Mouse (Mus musculus) heart, embryonic 15.5 days (tissue): ENCODE data around the gene Clk1. TPM values are rescaled to one million over a fixed set of nuclear protein-coding genes. Genes with fewer than 3 reads are reported as not detected.

Experiments
- ATAC-seq: fragments of 200-750 bp; cut with Nextera tagmentation; replicated peaks from 2 replicates; pipeline ENCODE4 v1.8.0; 2017; ENCODE audit warnings: low read depth, moderate TSS enrichment; ENCODE audit not compliant: insufficient number of reproducible peaks, insufficient read depth, low FRiP score
- H3K27ac ChIP-seq: fragments of 300-500 bp; sonication (generic); 2 replicates; pipeline ENCODE4 v1.5.1; 2015; ENCODE audit warnings: mild to moderate bottlenecking, inconsistent platforms
- H3K27me3 ChIP-seq: fragments of 300-500 bp; sonication (generic); 2 replicates; pipeline ENCODE4 v1.6.1; 2015; ENCODE audit warnings: inconsistent platforms
- H3K36me3 ChIP-seq: fragments of 300-500 bp; sonication (generic); 2 replicates; pipeline ENCODE4 v1.6.1; 2015; ENCODE audit warnings: mild to moderate bottlenecking, inconsistent platforms
- H3K4me1 ChIP-seq: fragments of 300-500 bp; sonication (generic); replicated peaks from 2 replicates; pipeline ENCODE4 v1.6.1; 2015; ENCODE audit warnings: inconsistent platforms
- H3K4me2 ChIP-seq: fragments of 300-500 bp; sonication (generic); 2 replicates; pipeline ENCODE4 v1.6.1; 2015; ENCODE audit warnings: inconsistent platforms, mild to moderate bottlenecking, moderate library complexity
- H3K4me3 ChIP-seq: fragments of 300-500 bp; sonication (generic); 2 replicates; pipeline ENCODE4 v1.5.1; 2015; ENCODE audit warnings: mild to moderate bottlenecking, inconsistent platforms
- H3K9ac ChIP-seq: fragments of 300-500 bp; sonication (generic); 2 replicates; pipeline ENCODE4 v1.6.1; 2015; ENCODE audit warnings: mild to moderate bottlenecking, inconsistent platforms
- H3K9me3 ChIP-seq: fragments of 300-500 bp; sonication (generic); replicated peaks from 2 replicates; pipeline ENCODE4 v1.6.1; 2016; ENCODE audit warnings: inconsistent platforms
- WGBS: fragments of 180-500 bp; shearing (Covaris S2); methylation state at CpG from one replicate; pipeline ENCODE4 v1.1.7; 2015; ENCODE audit warnings: mixed read lengths; 5-methylcytosine and 5-hydroxymethylcytosine counted together
- polyA plus RNA-seq: library from polyadenylated mRNA; unstranded; fragments of >200 nt; fragmentation: Nextera tagmentation; extraction: Ambion mirVana; gene quantifications from 2 replicates; pipeline ENCODE4 v1.2.1, GENCODE M21; 2015

Gene Clk1
- polyA plus RNA-seq = 125 and 126 TPM in 2 replicates

DNA sequence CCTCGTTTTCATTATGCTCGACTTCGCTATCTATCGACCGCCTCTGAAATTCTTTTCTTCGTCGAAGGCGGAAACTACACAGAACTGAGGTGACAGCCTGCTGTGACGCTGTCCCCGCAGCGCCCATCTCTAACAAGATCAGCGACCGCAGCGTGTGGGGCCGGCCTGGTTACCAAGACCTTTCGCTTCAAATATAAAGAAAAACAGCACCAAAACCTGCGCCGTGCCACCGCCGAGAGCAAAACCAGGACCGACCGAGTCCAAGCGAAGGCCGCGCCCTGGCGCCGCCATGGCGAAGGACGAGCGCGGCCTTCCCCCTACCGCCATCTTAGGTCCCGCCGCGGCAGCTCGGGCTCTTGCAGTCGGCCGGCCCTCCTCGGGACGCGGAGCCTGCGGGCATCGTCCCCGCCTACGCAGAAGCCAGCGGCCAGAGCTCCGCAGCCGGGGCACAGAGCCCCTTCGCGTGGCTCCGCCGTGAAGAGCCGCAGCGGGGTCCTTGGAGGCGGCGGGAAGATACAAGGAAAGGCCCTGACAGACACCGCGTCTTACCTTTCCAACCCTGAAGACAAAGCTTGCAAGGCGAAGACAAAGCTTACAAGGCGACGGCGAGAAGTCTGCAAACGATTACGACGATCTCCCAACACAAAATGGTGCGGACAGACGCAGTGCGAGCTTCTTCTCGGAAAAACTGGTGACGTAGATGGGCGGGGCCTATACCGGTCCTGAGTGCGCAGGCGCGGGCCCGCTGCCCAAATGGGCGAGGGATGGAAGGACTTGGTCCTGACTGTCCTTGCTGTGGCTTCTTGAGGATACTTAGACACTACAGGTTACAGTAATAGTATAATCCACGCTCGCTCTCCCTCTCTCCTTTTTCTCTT, at the start of gene Clk1:
Gene Clk1 (minus strand): TSS at position 696 of the 878 bp plus-strand sequence.
- Histone ChIP-seq H3K9ac (peak within 1 kb of the TSS; percentile 100), H3K4me1 (peaks cover 22% of the 10 kb centered on the region), H3K4me2 (peak within 1 kb of the TSS; percentile 71), H3K9me3 (no peaks in the 10 kb centered on the region), H3K4me3 (peak within 1 kb of the TSS; percentile 99), H3K27ac (peak within 1 kb of the TSS; percentile 100), H3K36me3 (peaks cover 25% of the 10 kb centered on the region), H3K27me3 (no peaks in the 10 kb centered on the region)
- peak; percentile 92 for ATAC-seq
- under 1% methylated on average over 79 of the region's 79 CpGs for WGBS

DNA sequence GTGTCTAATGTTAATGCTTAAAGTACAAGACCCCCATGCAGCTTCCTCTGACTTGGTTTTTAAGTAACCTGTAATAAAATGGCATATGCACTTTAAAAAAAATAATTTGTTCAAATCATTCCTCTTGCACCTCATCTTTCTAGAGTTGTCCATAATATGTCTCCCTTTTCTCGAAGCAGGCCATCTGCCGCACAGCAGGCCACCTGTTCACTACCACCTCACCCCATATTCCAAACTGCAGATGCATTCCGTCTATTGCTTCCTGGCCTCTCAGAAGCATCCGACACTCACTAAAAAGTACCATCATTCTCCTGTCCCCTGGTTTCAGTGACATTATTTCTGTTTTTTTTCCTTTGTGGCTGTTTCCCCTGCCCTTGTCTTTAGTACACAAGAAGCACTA, 41.7 kb upstream of the Clk1 start:
- H3K36me3 ChIP-seq = peaks cover 69% of the 10 kb centered on the region
- H3K9ac ChIP-seq = no peak overlapping the region
- H3K4me1 ChIP-seq = no peaks in the 10 kb centered on the region
- no peak overlapping the region for H3K4me2 ChIP-seq
- ATAC-seq = no peak
- WGBS = 92% methylated on average over 4 of the region's 4 CpGs
- no peaks in the 10 kb centered on the region for H3K27me3 ChIP-seq
- H3K9me3 ChIP-seq = no peaks in the 10 kb centered on the region
- H3K27ac ChIP-seq = no peak overlapping the region
- H3K4me3 ChIP-seq = no peak overlapping the region

DNA sequence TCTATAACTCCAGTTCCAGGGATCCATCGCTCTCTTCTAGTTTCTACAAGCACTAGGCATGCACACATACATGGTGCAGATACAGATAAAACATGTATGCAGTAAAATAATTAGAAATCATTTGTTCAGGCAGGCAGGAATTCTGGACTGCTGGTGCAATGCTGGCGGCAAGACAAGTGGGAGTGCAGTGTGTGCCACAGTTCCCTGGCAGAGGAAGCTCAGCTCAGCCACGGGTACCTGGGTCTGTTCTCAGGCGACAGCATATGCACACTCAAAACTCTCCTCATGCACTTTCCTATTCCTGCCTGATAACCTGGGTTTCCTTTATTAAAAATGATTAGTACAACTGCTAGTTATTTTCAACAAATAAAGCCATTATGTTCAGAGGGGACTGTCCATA, 41.2 kb upstream of the Clk1 start:
- 87% methylated on average over 4 of the region's 4 CpGs for WGBS
- Histone ChIP-seq H3K27ac (no peak overlapping the region), H3K36me3 (peaks cover 68% of the 10 kb centered on the region), H3K4me3 (no peak overlapping the region), H3K4me1 (no peaks in the 10 kb centered on the region), H3K9ac (no peak overlapping the region), H3K27me3 (no peaks in the 10 kb centered on the region), H3K4me2 (no peak overlapping the region), H3K9me3 (no peaks in the 10 kb centered on the region)
- ATAC-seq = no peak

DNA sequence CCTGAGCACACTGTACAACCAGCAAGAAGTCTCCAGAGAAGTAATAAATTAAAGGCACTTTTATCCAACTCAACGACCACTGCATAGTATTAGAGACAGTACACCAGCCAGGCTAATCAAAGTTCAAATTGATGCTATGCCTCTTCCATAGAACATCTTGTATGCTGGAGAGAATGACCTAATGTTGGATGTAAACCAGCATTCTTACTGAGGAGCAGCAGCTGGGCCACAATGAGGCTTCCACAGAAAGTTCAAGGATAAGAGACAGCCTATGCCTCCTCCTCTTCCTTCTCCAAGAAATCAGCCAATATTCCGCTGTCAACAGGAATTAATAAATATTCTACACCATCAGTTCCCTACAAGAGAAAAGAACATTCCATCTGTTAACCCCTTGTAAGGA, 40.1 kb upstream of the Clk1 start:
- H3K9me3 ChIP-seq = no peaks in the 10 kb centered on the region
- no peak overlapping the region for H3K9ac ChIP-seq
- 81% methylated on average over 2 of the region's 2 CpGs for WGBS
- no peaks in the 10 kb centered on the region for H3K4me1 ChIP-seq
- no peak for ATAC-seq
- H3K36me3 ChIP-seq = peaks cover 61% of the 10 kb centered on the region
- H3K4me3 ChIP-seq = no peak overlapping the region
- H3K4me2 ChIP-seq = no peak overlapping the region
- H3K27ac ChIP-seq = no peak overlapping the region
- no peaks in the 10 kb centered on the region for H3K27me3 ChIP-seq

DNA sequence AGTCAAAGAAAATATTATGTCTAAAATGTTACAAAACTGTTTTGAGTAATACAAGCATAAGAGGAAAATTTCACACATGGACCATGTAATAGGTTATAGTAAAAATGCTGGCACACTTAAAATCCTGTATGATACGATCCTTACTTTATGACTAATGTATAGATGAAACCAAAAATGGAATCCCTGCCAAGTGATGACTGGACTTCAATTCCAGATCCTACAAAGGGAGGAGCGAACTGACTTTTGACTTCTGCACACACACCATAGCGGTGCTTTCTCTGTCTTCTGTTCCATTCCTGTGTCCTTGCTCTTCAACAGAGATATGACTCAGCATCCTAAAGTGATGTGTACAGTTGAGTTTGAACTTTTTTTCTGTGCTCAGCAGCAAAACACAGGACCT, 36.7 kb upstream of the Clk1 start:
- Histone ChIP-seq H3K27ac (no peak overlapping the region), H3K4me2 (no peak overlapping the region), H3K27me3 (no peaks in the 10 kb centered on the region), H3K9me3 (no peaks in the 10 kb centered on the region), H3K4me1 (0 out of 2 replicates have a peak, but pooled peaks cover 3% of the 10 kb centered on the region), H3K36me3 (peaks cover 78% of the 10 kb centered on the region), H3K9ac (no peak overlapping the region), H3K4me3 (no peak overlapping the region)
- 90% methylated on average over 3 of the region's 3 CpGs for WGBS
- no peak for ATAC-seq

DNA sequence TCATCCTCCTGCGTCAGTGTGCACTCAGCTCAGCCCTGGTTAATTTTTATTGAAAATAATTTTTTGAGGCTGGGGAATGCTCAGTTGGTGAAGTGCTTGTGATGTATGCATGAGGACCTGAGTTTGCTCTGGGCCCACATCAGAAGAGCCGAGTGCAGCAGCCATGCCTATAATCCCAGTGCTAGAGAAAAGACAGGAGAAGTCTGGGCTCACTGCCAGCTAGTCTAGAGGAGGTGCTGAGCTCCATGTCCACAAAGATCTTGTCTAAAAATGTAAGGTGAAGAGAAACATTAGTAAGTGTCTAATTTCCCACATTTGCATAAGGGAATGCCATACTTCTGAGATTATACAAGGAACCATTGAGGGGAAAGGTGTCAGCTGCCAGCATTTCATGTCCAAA, 35.0 kb upstream of the Clk1 start:
- Histone ChIP-seq H3K4me2 (no peak overlapping the region), H3K9ac (no peak overlapping the region), H3K4me1 (0 out of 2 replicates have a peak, but pooled peaks cover 3% of the 10 kb centered on the region), H3K27ac (peak overlapping the region; percentile 18; the same call in 1 of the 2 replicates), H3K4me3 (no peak overlapping the region), H3K9me3 (no peaks in the 10 kb centered on the region), H3K36me3 (peaks cover 80% of the 10 kb centered on the region), H3K27me3 (no peaks in the 10 kb centered on the region)
- 41% methylated on average over 2 of the region's 2 CpGs for WGBS
- 0 out of 2 replicates have a peak, but pooled peaks have one; percentile 47 for ATAC-seq

DNA sequence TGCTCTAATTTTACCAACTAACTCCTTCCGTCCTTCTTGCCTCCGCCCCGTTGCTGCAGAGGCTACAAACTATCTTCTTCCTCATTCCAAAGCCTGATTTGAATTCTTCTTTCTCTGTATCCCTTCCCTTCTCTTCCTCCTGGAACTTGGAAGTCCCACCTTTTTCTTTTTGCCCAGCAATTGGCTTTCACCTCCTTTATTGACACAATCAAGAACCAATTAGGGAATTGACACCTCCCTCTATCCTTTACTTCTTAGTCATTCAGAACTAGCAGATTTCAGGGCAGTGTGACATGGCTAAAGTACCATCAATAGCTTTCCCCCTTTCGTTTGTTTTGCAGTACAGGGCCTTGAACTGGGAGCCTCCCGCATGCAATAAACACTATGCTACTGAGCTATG, 34.3 kb upstream of the Clk1 start:
- Histone ChIP-seq H3K4me1 (0 out of 2 replicates have a peak, but pooled peaks cover 3% of the 10 kb centered on the region), H3K4me3 (no peak overlapping the region), H3K27ac (peak overlapping the region; percentile 18; the same call in 1 of the 2 replicates), H3K4me2 (no peak overlapping the region), H3K9ac (no peak overlapping the region), H3K9me3 (no peaks in the 10 kb centered on the region), H3K27me3 (no peaks in the 10 kb centered on the region), H3K36me3 (peaks cover 80% of the 10 kb centered on the region)
- ATAC-seq = no peak
- 86% methylated on average over 5 of the region's 5 CpGs for WGBS

DNA sequence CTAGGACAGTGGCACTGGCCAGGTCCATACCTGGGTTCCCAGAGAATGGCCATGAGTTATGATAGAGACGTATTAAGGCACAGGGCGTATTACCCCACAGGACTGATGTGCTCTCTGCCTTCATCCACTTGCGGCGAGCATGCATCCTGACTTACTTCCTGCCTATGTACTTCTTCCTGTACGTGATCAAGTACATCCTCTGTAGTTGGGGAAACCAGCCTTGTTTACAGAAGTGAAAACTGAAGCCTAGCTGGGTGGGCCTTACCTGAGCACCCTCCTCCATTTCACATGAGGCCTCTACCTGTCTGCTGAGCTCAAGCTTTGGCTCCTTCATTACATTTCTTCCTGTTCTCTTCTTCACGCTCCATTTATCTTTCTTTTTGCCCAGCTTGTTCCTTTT, 30.4 kb upstream of the Clk1 start:
- WGBS = 85% methylated on average over 6 of the region's 6 CpGs

DNA sequence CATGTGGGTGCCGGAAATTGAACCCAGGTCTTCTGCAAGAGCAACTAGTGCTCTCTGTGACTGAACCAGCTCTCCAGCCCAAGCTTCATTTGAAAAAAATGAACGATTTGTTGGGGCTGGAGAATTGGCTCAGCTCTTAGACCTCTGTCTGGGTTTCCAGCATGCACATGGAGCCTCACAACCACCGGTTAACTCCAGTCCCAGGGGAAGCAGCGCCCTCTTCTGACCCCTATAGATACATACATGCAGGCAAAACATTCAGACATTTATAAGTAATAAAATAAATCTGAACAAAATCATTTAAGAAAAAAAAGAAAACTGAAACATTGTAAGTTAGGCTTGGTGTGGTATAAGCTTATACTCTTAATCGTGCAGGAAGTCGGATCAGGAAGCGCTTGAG, 24.5 kb upstream of the Clk1 start:
- Histone ChIP-seq H3K4me1 (peaks cover 19% of the 10 kb centered on the region), H3K9me3 (no peaks in the 10 kb centered on the region), H3K4me2 (no peak overlapping the region), H3K27me3 (no peaks in the 10 kb centered on the region), H3K27ac (no peak overlapping the region), H3K4me3 (no peak overlapping the region), H3K9ac (no peak overlapping the region), H3K36me3 (peaks cover 23% of the 10 kb centered on the region)
- ATAC-seq = no peak
- 82% methylated on average over 7 of the region's 7 CpGs for WGBS

More for the DNA sequence above, 30.4 kb upstream of the Clk1 start:
- peaks cover 70% of the 10 kb centered on the region for H3K36me3 ChIP-seq
- H3K4me3 ChIP-seq = no peak overlapping the region
- H3K27me3 ChIP-seq = no peaks in the 10 kb centered on the region
- no peak overlapping the region for H3K4me2 ChIP-seq
- 0 out of 2 replicates have a peak, but pooled peaks cover 3% of the 10 kb centered on the region for H3K4me1 ChIP-seq
- no peaks in the 10 kb centered on the region for H3K9me3 ChIP-seq
- no peak overlapping the region for H3K9ac ChIP-seq
- no peak overlapping the region for H3K27ac ChIP-seq
- ATAC-seq = no peak

DNA sequence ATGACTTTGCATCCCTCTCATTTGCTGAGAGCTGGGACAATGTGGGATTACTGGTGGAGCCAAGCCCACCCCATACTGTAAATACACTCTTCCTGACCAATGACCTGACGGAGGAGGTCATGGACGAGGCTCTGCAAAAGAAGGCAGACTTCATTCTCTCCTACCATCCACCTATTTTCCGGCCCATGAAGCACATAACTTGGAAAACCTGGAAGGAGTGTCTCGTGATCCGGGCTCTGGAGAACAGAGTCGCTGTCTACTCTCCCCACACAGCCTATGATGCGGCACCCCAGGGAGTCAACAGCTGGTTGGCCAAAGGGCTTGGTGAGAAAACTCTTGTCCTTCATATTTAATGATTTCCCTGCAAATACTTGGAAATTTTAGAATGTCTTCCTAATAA, 23.9 kb upstream of the Clk1 start:
- H3K27me3 ChIP-seq = no peaks in the 10 kb centered on the region
- peaks cover 19% of the 10 kb centered on the region for H3K4me1 ChIP-seq
- no peak for ATAC-seq
- no peak overlapping the region for H3K9ac ChIP-seq
- H3K27ac ChIP-seq = no peak overlapping the region
- no peaks in the 10 kb centered on the region for H3K9me3 ChIP-seq
- H3K4me2 ChIP-seq = no peak overlapping the region
- H3K36me3 ChIP-seq = peaks cover 17% of the 10 kb centered on the region
- H3K4me3 ChIP-seq = no peak overlapping the region
- WGBS = 91% methylated on average over 7 of the region's 7 CpGs

DNA sequence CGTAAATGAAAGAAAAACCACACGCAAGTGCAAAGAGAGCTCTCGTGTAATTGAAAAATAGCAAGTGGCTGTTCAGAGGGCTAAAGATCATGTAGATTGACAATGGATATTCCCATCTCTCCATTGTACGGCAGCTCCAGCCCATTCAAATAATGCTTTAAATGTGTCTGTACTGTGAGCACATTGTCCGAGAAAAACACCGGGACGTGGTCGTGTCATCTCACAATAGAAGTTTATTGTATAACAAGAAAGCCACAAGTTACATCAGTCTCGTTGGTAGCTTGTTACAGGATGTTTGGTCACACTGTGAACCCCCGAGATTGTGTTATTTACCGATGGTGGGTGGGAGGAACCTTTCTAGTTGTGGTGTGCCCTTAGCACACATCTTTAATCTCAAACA, 22.0 kb upstream of the Clk1 start:
- 11% methylated on average over 11 of the region's 11 CpGs for WGBS
- no peaks in the 10 kb centered on the region for H3K27me3 ChIP-seq
- H3K9ac ChIP-seq = peak overlapping the region; percentile 70
- H3K4me1 ChIP-seq = peaks cover 19% of the 10 kb centered on the region
- peaks cover 21% of the 10 kb centered on the region for H3K36me3 ChIP-seq
- H3K4me3 ChIP-seq = peak overlapping the region; percentile 65
- H3K9me3 ChIP-seq = no peaks in the 10 kb centered on the region
- H3K4me2 ChIP-seq = peak overlapping the region; percentile 85
- peak overlapping the region; percentile 89 for H3K27ac ChIP-seq
- ATAC-seq = no peak
